Mouse (Mus musculus) liver, adult 2 months (tissue): Measurements from ENCODE around the gene Lhx2. TPM values are rescaled to one million over a fixed set of nuclear protein-coding genes. Genes with fewer than 3 reads are reported as not detected.

ENCODE experiments used
- DNase-seq: peaks from one replicate; pipeline ENCODE4 v3.0.0-alpha.2; 2011; ENCODE audit warnings: low read depth, low spot score; ENCODE audit errors: extremely low read depth
- H3K27ac ChIP-seq: fragments of 200-500 bp; replicated peaks from 2 replicates; pipeline ENCODE4 v1.5.1; 2012; ENCODE audit warnings: low read depth, mild to moderate bottlenecking, control low read depth, inconsistent platforms, low read length; ENCODE audit not compliant: insufficient read depth
- H3K27me3 ChIP-seq: fragments of 200-500 bp; 2 replicates; pipeline ENCODE4 v1.6.1; 2012; ENCODE audit warnings: mild to moderate bottlenecking, moderate library complexity, low read length, inconsistent platforms; ENCODE audit not compliant: control insufficient read depth, insufficient read depth
- H3K36me3 ChIP-seq: fragments of 200-500 bp; 2 replicates; pipeline ENCODE4 v1.6.1; 2012; ENCODE audit warnings: low read length, inconsistent platforms; ENCODE audit not compliant: control insufficient read depth, insufficient read depth
- H3K4me1 ChIP-seq: fragments of 200-500 bp; 2 replicates; pipeline ENCODE4 v1.6.1; 2011; ENCODE audit warnings: low read length; ENCODE audit not compliant: control insufficient read depth, insufficient read depth
- H3K4me3 ChIP-seq: fragments of 200-500 bp; 2 replicates; pipeline ENCODE4 v1.5.1; 2011; ENCODE audit warnings: low read depth, mild to moderate bottlenecking, control low read depth, low read length, moderate library complexity; ENCODE audit not compliant: insufficient read depth
- H3K79me2 ChIP-seq: fragments of 200-500 bp; 2 replicates; pipeline ENCODE4 v1.6.1; 2012; ENCODE audit warnings: inconsistent platforms, mild to moderate bottlenecking, low read length, moderate library complexity; ENCODE audit not compliant: control insufficient read depth, insufficient read depth
- H3K9ac ChIP-seq: fragments of 200-500 bp; 2 replicates; pipeline ENCODE4 v1.6.1; 2012; ENCODE audit warnings: low read depth, mild to moderate bottlenecking, control low read depth, inconsistent platforms, low read length
- CTCF ChIP-seq: fragments of 200-500 bp; IDR thresholded peaks from 2 replicates; pipeline ENCODE4 v1.5.1; 2011; ENCODE audit warnings: low read depth, low read length, control low read depth
- POLR2A ChIP-seq: fragments of 200-500 bp; IDR thresholded peaks from 2 replicates; pipeline ENCODE4 v1.6.1; 2011; ENCODE audit warnings: low read length, control low read depth; ENCODE audit not compliant: insufficient read depth; ENCODE audit errors: extremely low read depth
- WGBS: fragments of 180-500 bp; shearing (Covaris S2); methylation state at CpG from one replicate; pipeline ENCODE4 v1.1.7; 2018; 5-methylcytosine and 5-hydroxymethylcytosine counted together
- polyA plus RNA-seq: library from polyadenylated mRNA; depleted of rRNA; stranded (reverse); fragments of >200 nt; gene quantifications from 2 replicates; pipeline ENCODE4 v1.2.3, GENCODE M21; 2012
- total RNA-seq: library from RNA; depleted of rRNA; stranded (reverse); fragments of >200 nt; gene quantifications from 2 replicates; pipeline ENCODE4 v1.2.3, GENCODE M21; 2014

The Lhx2 gene
- total and polyA plus RNA-seq, 2 experiments: 1.3 to 5.4 TPM

GRCm38 (mm10) chr2:38354717-38355510, 15.8 kb downstream of the Lhx2 start:
- Histone ChIP-seq H3K36me3 (no peaks in the 10 kb centered on the region), H3K79me2 (no peaks in the 10 kb centered on the region), H3K4me1 (peaks cover 4% of the 10 kb centered on the region), H3K27me3 (peaks cover 42% of the 10 kb centered on the region), H3K9ac (peak overlapping the region; percentile 8), H3K27ac (no peak overlapping the region), H3K4me3 (peak overlapping the region; percentile 49)
- 4% methylated on average over 34 of the region's 34 CpGs for WGBS
- TF ChIP-seq CTCF (no peak), POLR2A (no peak)
- no peak for DNase-seq

GRCm38 (mm10) chr2:38355731-38356427, 16.8 kb downstream of the Lhx2 start:
- H3K9ac ChIP-seq: no peak overlapping the region
- no peaks in the 10 kb centered on the region for H3K36me3 ChIP-seq
- WGBS: 6% methylated on average over 19 of the region's 19 CpGs
- no peaks in the 10 kb centered on the region for H3K79me2 ChIP-seq
- H3K27ac ChIP-seq: no peak overlapping the region
- H3K4me3 ChIP-seq: peak overlapping the region; percentile 22
- H3K4me1 ChIP-seq: no peaks in the 10 kb centered on the region; the same call in 1 of the 2 replicates
- H3K27me3 ChIP-seq: peaks cover 40% of the 10 kb centered on the region
- TF ChIP-seq CTCF (no peak), POLR2A (no peak)
- no peak for DNase-seq

GRCm38 (mm10) chr2:38356428-38357260, 17.6 kb downstream of the Lhx2 start:
- peaks cover 32% of the 10 kb centered on the region for H3K27me3 ChIP-seq
- H3K27ac ChIP-seq: no peak overlapping the region
- no peak for DNase-seq
- H3K4me1 ChIP-seq: no peaks in the 10 kb centered on the region; the same call in 1 of the 2 replicates
- WGBS: 4% methylated on average over 53 of the region's 53 CpGs
- no peak for TF ChIP-seq CTCF
- no peak for TF ChIP-seq POLR2A
- H3K36me3 ChIP-seq: no peaks in the 10 kb centered on the region
- peak overlapping the region; percentile 35 for H3K4me3 ChIP-seq
- H3K9ac ChIP-seq: peak overlapping the region; percentile 52
- no peaks in the 10 kb centered on the region for H3K79me2 ChIP-seq

GRCm38 (mm10) chr2:38357294-38358246, 18.5 kb downstream of the Lhx2 start:
- Histone ChIP-seq H3K36me3 (no peaks in the 10 kb centered on the region), H3K9ac (0 out of 2 replicates have a peak overlapping the region, but pooled peaks have one; percentile 33), H3K4me1 (no peaks in the 10 kb centered on the region; the same call in 1 of the 2 replicates), H3K27me3 (peaks cover 29% of the 10 kb centered on the region), H3K4me3 (peak overlapping the region; percentile 16; the same call in 1 of the 2 replicates), H3K27ac (no peak overlapping the region), H3K79me2 (no peaks in the 10 kb centered on the region)
- DNase-seq: no peak
- WGBS: 10% methylated on average over 35 of the region's 35 CpGs
- TF ChIP-seq CTCF (no peak), POLR2A (no peak)

- no peak overlapping the region for H3K9ac ChIP-seq
- H3K79me2 ChIP-seq: no peaks in the 10 kb centered on the region
- no peak for DNase-seq
- H3K4me3 ChIP-seq: no peak overlapping the region
- H3K36me3 ChIP-seq: no peaks in the 10 kb centered on the region
- TF ChIP-seq CTCF: no peak
- TF ChIP-seq POLR2A: no peak
- H3K4me1 ChIP-seq: no peaks in the 10 kb centered on the region; the same call in 1 of the 2 replicates
- 6% methylated on average over 3 of the region's 3 CpGs for WGBS
- H3K27me3 ChIP-seq: peaks cover 25% of the 10 kb centered on the region
- H3K27ac ChIP-seq: no peak overlapping the region
Measured at GRCm38 (mm10) chr2:38358611-38359010, 19.5 kb downstream of the Lhx2 start.
